Mouse (Mus musculus) midbrain, embryonic 16.5 days (tissue): Measurements from ENCODE around the gene Trpm3. TPM values are rescaled to one million over a fixed set of nuclear protein-coding genes. Genes with fewer than 3 reads are reported as not detected.

Experiments
- ATAC-seq: fragments of 200-750 bp; cut with Nextera tagmentation; 2 replicates; pipeline ENCODE4 v1.8.0; 2017; ENCODE audit warnings: moderate TSS enrichment
- H3K27ac ChIP-seq: fragments of 300-500 bp; sonication (generic); 2 replicates; pipeline ENCODE4 v1.5.1; 2014; ENCODE audit warnings: mild to moderate bottlenecking, low read length, mixed read lengths
- H3K27me3 ChIP-seq: fragments of 300-500 bp; sonication (generic); 2 replicates; pipeline ENCODE4 v1.6.1; 2014; ENCODE audit warnings: low read depth, low read length, mixed read lengths; ENCODE audit not compliant: control insufficient read depth, insufficient read depth
- H3K36me3 ChIP-seq: fragments of 300-500 bp; sonication (generic); 2 replicates; pipeline ENCODE4 v1.6.1; 2014; ENCODE audit warnings: mild to moderate bottlenecking, low read length, moderate library complexity, mixed read lengths; ENCODE audit not compliant: control insufficient read depth, insufficient read depth
- H3K4me1 ChIP-seq: fragments of 300-500 bp; sonication (generic); 2 replicates; pipeline ENCODE4 v1.6.1; 2014; ENCODE audit warnings: mild to moderate bottlenecking, low read length, mixed read lengths; ENCODE audit not compliant: control insufficient read depth, insufficient read depth
- H3K4me2 ChIP-seq: fragments of 300-500 bp; sonication (generic); 2 replicates; pipeline ENCODE4 v1.6.1; 2014; ENCODE audit warnings: mild to moderate bottlenecking, low read length, mixed read lengths
- H3K4me3 ChIP-seq: fragments of 300-500 bp; sonication (generic); 2 replicates; pipeline ENCODE4 v1.5.1; 2014; ENCODE audit warnings: low read depth, mild to moderate bottlenecking, low read length, moderate library complexity, mixed read lengths
- H3K9ac ChIP-seq: fragments of 300-500 bp; sonication (generic); 2 replicates; pipeline ENCODE4 v1.6.1; 2014; ENCODE audit warnings: low read depth, low read length, mixed read lengths
- H3K9me3 ChIP-seq: fragments of 300-500 bp; sonication (generic); replicated peaks from 2 replicates; pipeline ENCODE4 v1.6.1; 2014; ENCODE audit warnings: mild to moderate bottlenecking, low read length, mixed read lengths; ENCODE audit not compliant: control insufficient read depth, poor library complexity, severe bottlenecking
- WGBS: fragments of 180-500 bp; shearing (Covaris S2); extraction: QIAGEN DNeasy Blood & Tissue Kit; methylation state at CpG from one replicate; pipeline ENCODE4 v1.1.7; 2014; 5-methylcytosine and 5-hydroxymethylcytosine counted together
- polyA plus RNA-seq: library from polyadenylated mRNA; unstranded; fragments of >200 nt; fragmentation: Nextera tagmentation; extraction: Ambion mirVana; gene quantifications from 2 replicates; pipeline ENCODE4 v1.2.1, GENCODE M21; 2015

Trpm3 gene
- polyA plus RNA-seq, 1 experiment from 2014 or later: 24.7 TPM

DNA sequence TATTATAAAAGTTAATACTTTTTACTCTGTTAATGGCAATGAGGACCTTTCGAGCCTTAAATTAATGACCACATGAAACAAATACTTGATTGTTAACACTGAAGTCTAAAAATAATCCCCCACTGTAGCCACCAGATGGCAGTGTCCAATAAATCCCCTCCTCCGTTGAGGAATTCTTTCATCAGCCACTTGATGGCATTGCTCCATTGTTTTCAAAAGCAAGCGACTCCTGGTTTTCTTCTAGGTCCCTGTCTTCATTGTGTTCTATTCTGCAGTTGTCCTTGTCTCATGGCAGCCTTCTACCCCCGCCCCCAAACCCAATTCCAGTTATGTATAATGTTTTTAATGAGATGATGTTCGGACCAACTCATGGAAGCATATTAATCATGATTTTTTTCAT lies 198.6 kb downstream of the Trpm3 start:
- H3K36me3 ChIP-seq: no peaks in the 10 kb centered on the region
- H3K9me3 ChIP-seq: no peaks in the 10 kb centered on the region
- H3K4me2 ChIP-seq: no peak overlapping the region
- H3K4me1 ChIP-seq: peaks cover 3% of the 10 kb centered on the region; the same call in 1 of the 2 replicates
- ATAC-seq: peak; percentile 57; the same call in 1 of the 2 replicates
- 15% methylated on average over 5 of the region's 5 CpGs for WGBS
- H3K27me3 ChIP-seq: no peaks in the 10 kb centered on the region
- H3K4me3 ChIP-seq: no peak overlapping the region
- no peak overlapping the region for H3K27ac ChIP-seq
- H3K9ac ChIP-seq: no peak overlapping the region

DNA sequence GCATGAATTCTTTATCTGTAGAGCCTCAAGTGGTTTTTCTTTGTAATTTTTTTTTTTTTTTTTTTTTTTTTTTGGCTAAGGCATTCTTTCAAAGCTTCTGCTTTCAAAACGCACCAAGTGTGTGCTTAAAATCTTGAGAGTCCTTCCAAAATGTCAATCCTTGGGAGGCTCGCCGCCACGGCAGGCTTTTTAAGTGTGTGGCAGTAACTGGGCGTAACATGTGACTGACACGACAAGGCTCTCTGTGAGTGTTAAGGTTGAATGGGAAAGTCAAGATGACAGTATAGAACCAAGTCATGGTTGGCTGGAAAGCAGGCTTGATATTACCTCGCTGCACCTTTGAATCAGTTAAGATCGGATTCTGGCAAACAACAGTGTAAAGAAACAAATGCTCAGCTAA lies 200.1 kb downstream of the Trpm3 start:
- Histone ChIP-seq H3K9ac (no peak overlapping the region), H3K27me3 (no peaks in the 10 kb centered on the region), H3K4me2 (no peak overlapping the region), H3K4me1 (peaks cover 3% of the 10 kb centered on the region; the same call in 1 of the 2 replicates), H3K9me3 (no peaks in the 10 kb centered on the region), H3K4me3 (no peak overlapping the region), H3K36me3 (no peaks in the 10 kb centered on the region), H3K27ac (no peak overlapping the region)
- ATAC-seq: no peak
- 76% methylated on average over 8 of the region's 8 CpGs for WGBS

DNA sequence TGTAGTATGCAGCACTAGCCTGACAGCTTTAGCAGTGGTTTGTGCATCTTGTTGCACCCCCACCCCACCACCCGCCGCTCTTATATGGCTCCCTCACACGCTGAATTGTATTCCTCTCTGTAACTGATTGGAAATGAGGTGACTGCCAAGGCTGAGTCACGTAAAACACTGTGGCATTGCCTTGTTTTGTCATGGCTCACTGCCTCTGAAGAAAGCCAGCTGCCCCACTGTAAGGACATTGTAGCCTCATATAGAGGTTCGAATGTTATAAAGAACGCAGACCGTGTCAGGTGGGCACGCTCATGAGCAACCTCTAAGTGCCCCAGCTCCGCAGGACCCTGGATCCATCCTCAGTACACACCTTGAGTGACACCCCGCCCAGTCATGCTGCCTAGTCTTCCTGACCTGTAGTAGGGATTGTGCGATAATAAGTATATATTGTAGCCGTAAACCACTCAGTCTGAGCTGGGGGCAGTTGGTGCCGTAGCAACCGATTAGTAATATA lies 215.2 kb downstream of the Trpm3 start:
- H3K27me3 ChIP-seq: no peaks in the 10 kb centered on the region
- no peak overlapping the region for H3K9ac ChIP-seq
- peak overlapping the region; percentile 17 for H3K27ac ChIP-seq
- H3K4me3 ChIP-seq: no peak overlapping the region
- H3K9me3 ChIP-seq: no peaks in the 10 kb centered on the region
- H3K36me3 ChIP-seq: no peaks in the 10 kb centered on the region
- 63% methylated on average over 14 of the region's 14 CpGs for WGBS
- H3K4me2 ChIP-seq: peak overlapping the region; percentile 3; the same call in 1 of the 2 replicates
- peak; percentile 42 for ATAC-seq
- H3K4me1 ChIP-seq: no peaks in the 10 kb centered on the region; the same call in 1 of the 2 replicates

DNA sequence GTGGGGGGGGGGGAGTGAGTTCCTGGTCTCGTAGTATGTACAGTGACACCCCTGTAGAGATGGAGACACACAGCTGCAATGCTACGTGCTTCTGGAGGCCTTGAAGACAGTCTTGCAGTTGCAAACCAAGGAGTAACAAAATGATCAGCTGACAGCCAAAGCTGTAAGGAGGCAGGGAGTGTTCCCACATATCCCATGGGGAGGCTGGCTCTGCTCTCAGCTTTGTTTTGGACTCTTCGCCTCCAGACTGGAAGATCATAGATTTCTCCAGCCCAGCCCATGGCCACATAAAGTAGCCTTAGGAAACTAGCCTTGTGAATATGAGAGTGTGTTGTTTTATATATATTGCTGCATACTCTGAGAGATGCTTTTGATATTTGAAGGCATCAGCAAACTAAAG lies 248.0 kb downstream of the Trpm3 start:
- H3K27me3 ChIP-seq: no peaks in the 10 kb centered on the region
- no peak overlapping the region for H3K9ac ChIP-seq
- WGBS: 84% methylated on average over 3 of the region's 3 CpGs
- no peak overlapping the region for H3K27ac ChIP-seq
- no peak overlapping the region for H3K4me3 ChIP-seq
- no peaks in the 10 kb centered on the region for H3K4me1 ChIP-seq
- no peaks in the 10 kb centered on the region for H3K9me3 ChIP-seq
- H3K4me2 ChIP-seq: no peak overlapping the region
- no peaks in the 10 kb centered on the region for H3K36me3 ChIP-seq
- no peak for ATAC-seq

DNA sequence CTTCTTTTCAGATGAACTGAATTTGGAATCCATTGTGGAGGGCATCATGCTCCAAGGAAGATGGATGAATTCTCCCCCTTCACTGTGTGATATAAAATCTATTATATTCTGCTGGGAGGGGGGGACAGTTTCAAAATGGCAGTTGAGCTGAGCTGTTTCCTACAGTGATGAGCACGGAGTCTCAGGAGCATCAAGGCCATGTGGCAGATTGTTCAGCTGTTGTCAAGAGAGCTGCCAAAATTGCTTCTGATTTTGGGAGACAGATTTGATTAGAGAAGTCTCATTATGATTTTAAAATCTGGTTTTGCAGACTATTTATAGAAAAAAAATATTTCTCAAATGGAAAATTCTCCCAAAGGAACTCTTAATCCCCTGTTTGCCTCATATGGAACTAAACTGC lies 255.9 kb downstream of the Trpm3 start:
- no peaks in the 10 kb centered on the region for H3K9me3 ChIP-seq
- H3K4me3 ChIP-seq: no peak overlapping the region
- no peak overlapping the region for H3K4me2 ChIP-seq
- no peak overlapping the region for H3K27ac ChIP-seq
- no peaks in the 10 kb centered on the region for H3K36me3 ChIP-seq
- ATAC-seq: no peak
- H3K27me3 ChIP-seq: no peaks in the 10 kb centered on the region
- H3K4me1 ChIP-seq: no peaks in the 10 kb centered on the region
- 77% methylated on average over 1 of the region's 1 CpGs for WGBS
- H3K9ac ChIP-seq: no peak overlapping the region

DNA sequence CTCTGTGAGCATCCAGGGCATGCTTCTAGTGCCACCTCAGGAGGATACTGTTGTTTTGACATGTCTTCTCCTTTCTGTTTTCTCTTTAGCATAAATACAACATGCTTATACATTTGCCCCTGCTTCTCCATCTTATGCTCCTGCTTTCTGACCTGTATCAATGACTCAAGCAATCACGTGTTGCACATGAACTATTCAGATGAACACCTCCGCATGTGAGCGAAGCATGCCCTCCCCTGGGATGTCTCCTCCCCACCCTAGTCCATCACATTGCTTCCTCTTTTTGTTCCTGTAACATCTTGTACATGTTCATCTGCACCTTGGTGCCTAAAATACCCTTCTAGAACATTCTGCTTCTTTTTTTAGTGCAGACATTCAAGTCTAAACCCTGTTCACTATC lies 265.2 kb downstream of the Trpm3 start:
- H3K27me3 ChIP-seq: no peaks in the 10 kb centered on the region
- no peak overlapping the region for H3K27ac ChIP-seq
- H3K4me1 ChIP-seq: no peaks in the 10 kb centered on the region
- ATAC-seq: no peak
- no peaks in the 10 kb centered on the region for H3K9me3 ChIP-seq
- no peak overlapping the region for H3K9ac ChIP-seq
- no peak overlapping the region for H3K4me3 ChIP-seq
- 92% methylated on average over 3 of the region's 3 CpGs for WGBS
- no peaks in the 10 kb centered on the region for H3K36me3 ChIP-seq
- H3K4me2 ChIP-seq: no peak overlapping the region

DNA sequence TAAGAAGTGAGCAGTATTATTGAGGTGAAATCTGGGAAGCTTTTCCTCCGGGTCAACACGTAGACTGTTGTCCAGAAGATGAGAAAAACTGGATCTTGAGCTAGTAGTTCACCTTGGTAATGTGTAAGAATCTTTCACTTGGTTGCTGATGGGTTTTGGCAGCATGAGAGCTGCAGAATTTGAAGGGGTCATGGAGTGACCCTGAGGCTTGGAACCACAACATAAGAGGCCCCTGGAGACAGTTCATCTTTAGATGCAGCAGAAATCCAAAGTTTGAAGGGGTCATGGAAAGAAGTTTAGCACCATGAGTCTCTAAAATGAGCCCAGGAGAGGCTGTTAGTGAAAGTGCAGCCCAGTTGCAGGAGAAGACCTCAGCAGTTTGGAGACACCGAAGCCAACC lies 279.4 kb downstream of the Trpm3 start:
- no peak overlapping the region for H3K4me2 ChIP-seq
- no peak for ATAC-seq
- no peaks in the 10 kb centered on the region for H3K9me3 ChIP-seq
- H3K27me3 ChIP-seq: no peaks in the 10 kb centered on the region
- no peaks in the 10 kb centered on the region for H3K36me3 ChIP-seq
- H3K4me3 ChIP-seq: no peak overlapping the region
- H3K4me1 ChIP-seq: no peaks in the 10 kb centered on the region
- no peak overlapping the region for H3K9ac ChIP-seq
- no peak overlapping the region for H3K27ac ChIP-seq
- 96% methylated on average over 3 of the region's 3 CpGs for WGBS

DNA sequence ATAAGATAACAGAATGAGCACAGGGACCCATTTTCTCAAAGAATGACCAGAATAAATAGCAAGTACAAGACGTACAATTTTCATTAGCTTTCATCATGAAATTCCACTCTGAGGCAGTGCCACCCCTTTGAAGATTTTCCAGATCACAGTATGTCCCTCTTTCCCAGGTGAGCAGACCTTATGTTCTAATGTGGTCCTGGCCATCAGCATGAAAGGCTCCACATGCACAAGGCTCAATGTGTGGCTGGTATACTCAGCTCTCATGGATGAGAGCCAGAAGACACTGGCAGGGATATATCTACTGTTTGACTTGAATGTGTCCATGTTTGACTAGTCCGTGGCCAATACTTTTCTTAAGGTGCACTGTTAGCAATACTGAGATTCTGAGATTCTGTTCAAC lies 298.4 kb downstream of the Trpm3 start:
- WGBS: 92% methylated on average over 2 of the region's 2 CpGs
- H3K36me3 ChIP-seq: no peaks in the 10 kb centered on the region
- no peak for ATAC-seq

DNA sequence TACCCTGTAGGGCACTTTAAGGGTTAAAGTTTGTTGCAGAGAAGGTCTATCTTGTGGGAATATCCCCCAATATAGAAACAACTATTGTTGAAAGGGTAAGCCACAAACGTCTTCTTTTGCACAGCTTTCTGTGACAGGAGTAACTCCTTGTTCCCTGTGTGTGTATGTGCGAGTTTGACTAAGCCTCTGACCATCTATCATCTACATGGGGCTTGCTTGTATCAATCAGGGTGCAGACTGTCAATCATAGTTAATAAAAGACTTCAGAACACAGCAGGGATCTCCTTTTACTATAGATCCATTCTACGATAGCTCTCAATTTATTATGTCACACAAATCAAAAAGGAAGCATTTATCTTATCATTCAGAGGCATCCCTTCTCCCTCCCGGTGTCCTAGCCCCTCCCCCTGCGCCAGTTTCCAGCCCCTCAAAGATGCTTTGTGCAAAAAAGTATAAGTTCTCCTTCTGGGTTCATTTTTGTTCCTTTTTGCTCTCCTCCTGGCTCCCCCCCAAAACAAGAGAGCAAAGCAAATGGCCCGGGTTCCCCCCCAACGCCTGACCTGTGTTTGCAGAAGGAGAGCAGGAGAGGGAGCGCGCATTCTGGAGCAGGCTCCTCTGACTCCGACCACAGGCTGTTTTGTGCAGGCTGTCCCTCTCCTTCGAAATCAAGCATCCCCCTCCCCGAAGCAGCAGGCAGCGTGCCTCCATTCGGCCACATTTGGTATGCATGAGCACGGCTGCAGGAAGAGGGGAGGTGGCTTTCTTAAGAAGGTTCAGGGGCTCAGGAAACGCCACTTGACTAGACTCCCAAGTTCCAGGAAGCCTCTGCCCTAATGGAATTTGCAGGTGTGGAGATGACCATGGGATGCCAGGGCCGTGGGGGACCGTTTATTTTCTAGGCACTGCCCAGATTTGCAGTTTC lies 308.8 kb downstream of the Trpm3 start:
- Histone ChIP-seq H3K27me3 (no peaks in the 10 kb centered on the region), H3K4me1 (peaks cover 6% of the 10 kb centered on the region), H3K27ac (peak overlapping the region; percentile 85), H3K4me2 (peak overlapping the region; percentile 85), H3K4me3 (peak overlapping the region; percentile 59), H3K36me3 (no peaks in the 10 kb centered on the region), H3K9me3 (no peaks in the 10 kb centered on the region), H3K9ac (peak overlapping the region; percentile 76)
- WGBS: 3% methylated on average over 18 of the region's 18 CpGs
- peak; percentile 83 for ATAC-seq

More for the DNA sequence above, 298.4 kb downstream of the Trpm3 start:
- Histone ChIP-seq H3K27ac (no peak overlapping the region), H3K9ac (no peak overlapping the region), H3K4me2 (no peak overlapping the region), H3K27me3 (no peaks in the 10 kb centered on the region), H3K4me1 (no peaks in the 10 kb centered on the region), H3K4me3 (no peak overlapping the region), H3K9me3 (no peaks in the 10 kb centered on the region)
